Comparison of ENCODE assay signal across 8 mouse cellular contexts in the genomic region with DNA sequence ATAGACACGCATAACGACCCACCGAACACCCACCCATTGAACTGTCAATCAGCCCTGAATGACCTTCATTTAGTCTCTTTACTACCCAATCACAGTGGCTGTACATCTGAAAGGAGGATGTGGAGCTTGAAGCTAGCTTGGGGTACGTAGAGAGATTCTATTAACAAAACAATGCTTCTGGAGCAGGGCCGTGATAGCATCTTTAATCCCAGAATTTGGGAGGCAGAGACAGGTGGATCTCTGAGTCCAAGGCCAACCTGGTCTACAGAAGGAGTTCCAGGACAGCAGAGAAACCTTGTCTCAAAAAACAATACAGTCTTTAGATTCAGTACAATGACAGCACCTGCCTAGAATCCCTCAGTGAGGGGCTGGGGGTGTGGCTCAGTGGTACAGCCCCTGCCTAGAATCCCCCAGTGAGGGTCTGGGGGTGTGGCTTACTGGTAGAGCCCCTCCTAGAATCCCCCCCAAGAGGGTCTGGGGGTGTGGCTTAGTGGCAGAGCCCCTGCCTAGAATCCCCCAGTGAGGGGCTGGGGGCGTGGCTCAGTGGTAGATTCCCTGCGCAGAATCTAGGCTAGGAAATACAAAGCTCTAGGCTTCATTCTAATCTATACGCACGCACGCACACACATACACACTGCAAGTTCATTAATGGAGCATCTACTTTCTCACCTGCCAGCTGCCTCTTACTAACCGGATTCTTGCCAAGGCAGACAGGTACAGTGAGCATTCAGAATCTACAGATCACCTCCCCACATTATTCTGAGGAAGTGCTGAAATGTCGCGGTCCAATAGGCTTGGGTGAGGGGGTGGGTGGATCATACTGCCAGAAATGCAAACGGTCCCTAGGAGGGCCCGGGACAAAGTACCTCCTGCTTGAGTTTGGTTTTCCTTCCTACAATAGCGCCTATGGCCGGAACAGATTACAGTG. TPM values are rescaled to one million over a fixed set of nuclear protein-coding genes. Genes with fewer than 3 reads are reported as not detected.
A peak's percentile ranks its signal among the peaks of the same experiment; 100 is the strongest.
DNase-seq lines count a peak whose midpoint lies in the region; ATAC-seq and TF ChIP-seq lines count a peak whose summit lies in the region.

No protein-coding gene starts in this region.

- intact Hi-C loops in gastrocnemius, postnatal 36 days (cut with DNase I) = no loop called here

- DNase-seq in kidney, adult 2 months = no peak
- no peak for DNase-seq in kidney, adult 8-10 months
- DNase-seq in R1 (ENCODE audit: low read depth, low spot score) = peak; percentile 98
- DNase-seq in hindbrain, embryonic 11.5 days (ENCODE audit: low spot score) = no peak
- no peak for DNase-seq in midbrain, embryonic 11.5 days (ENCODE audit: low spot score, missing footprints)
- no peak for DNase-seq in frontal cortex, postnatal 14 days (ENCODE audit: low spot score in 2 of 2)
- no peak for DNase-seq in adrenal gland, adult 18-20 months (ENCODE audit: low spot score in 2 of 2)
- DNase-seq in gastrocnemius, postnatal 36 days = no peak

- H3K4me1 ChIP-seq in kidney, adult 2 months (ENCODE audit: control insufficient read depth, insufficient read depth, low read length) = peaks cover 13% of the 10 kb centered on the region
- peaks cover 11% of the 10 kb centered on the region for H3K4me1 ChIP-seq in hindbrain, embryonic 11.5 days (replicated peaks; ENCODE audit: control insufficient read depth, insufficient read depth, low read length)
- peaks cover 17% of the 10 kb centered on the region for H3K4me1 ChIP-seq in midbrain, embryonic 11.5 days (ENCODE audit: control insufficient read depth, insufficient read depth, low read length)

- WGBS in kidney, adult 2 months = 40% methylated on average over 17 of the region's 17 CpGs
- WGBS in hindbrain, embryonic 11.5 days = 28% methylated on average over 17 of the region's 17 CpGs
- WGBS in midbrain, embryonic 11.5 days = 25% methylated on average over 17 of the region's 17 CpGs

- H3K4me3 ChIP-seq in kidney, adult 2 months (ENCODE audit: insufficient read depth, low read depth, low read length) = peak overlapping the region; percentile 59
- H3K4me3 ChIP-seq in hindbrain, embryonic 11.5 days (ENCODE audit: low read depth, low read length) = peak overlapping the region; percentile 35
- H3K4me3 ChIP-seq in midbrain, embryonic 11.5 days (ENCODE audit: low read depth, low read length) = peak overlapping the region; percentile 34

- H3K9me3 ChIP-seq in hindbrain, embryonic 11.5 days (ENCODE audit: control insufficient read depth, low read length) = no peaks in the 10 kb centered on the region
- H3K9me3 ChIP-seq in midbrain, embryonic 11.5 days (ENCODE audit: control insufficient read depth, low read length) = no peaks in the 10 kb centered on the region; the same call in 1 of the 2 replicates

- ATAC-seq in hindbrain, embryonic 11.5 days (ENCODE audit: low FRiP score) = peak; percentile 28
- peak; percentile 12 for ATAC-seq in midbrain, embryonic 11.5 days (ENCODE audit: low FRiP score)

- no peaks in the 10 kb centered on the region for H3K27me3 ChIP-seq in kidney, adult 2 months (replicated peaks; ENCODE audit: control insufficient read depth, insufficient read depth, low read length)
- peaks cover 23% of the 10 kb centered on the region for H3K27me3 ChIP-seq in hindbrain, embryonic 11.5 days (ENCODE audit: control insufficient read depth, insufficient read depth, low read length)
- peaks cover 21% of the 10 kb centered on the region for H3K27me3 ChIP-seq in midbrain, embryonic 11.5 days (ENCODE audit: control insufficient read depth, insufficient read depth, low read length)

- H3K9ac ChIP-seq in hindbrain, embryonic 11.5 days (ENCODE audit: low read depth, low read length) = no peak overlapping the region
- H3K9ac ChIP-seq in midbrain, embryonic 11.5 days (ENCODE audit: low read length) = peak overlapping the region; percentile 42; the same call in 1 of the 2 replicates

- TF ChIP-seq POLR2A in kidney, adult 2 months (IDR thresholded peaks at IDR 0.05; ENCODE audit: low read depth, low read length) = no peak

- H3K4me2 ChIP-seq in hindbrain, embryonic 11.5 days (replicated peaks; ENCODE audit: low read depth, low read length) = peak overlapping the region; percentile 52
- H3K4me2 ChIP-seq in midbrain, embryonic 11.5 days = peak overlapping the region; percentile 58

- H3K36me3 ChIP-seq in kidney, adult 2 months (ENCODE audit: control insufficient read depth, insufficient read depth, low read length) = no peaks in the 10 kb centered on the region
- H3K36me3 ChIP-seq in hindbrain, embryonic 11.5 days (ENCODE audit: control insufficient read depth, insufficient read depth, low read length) = no peaks in the 10 kb centered on the region
- no peaks in the 10 kb centered on the region for H3K36me3 ChIP-seq in midbrain, embryonic 11.5 days (ENCODE audit: control insufficient read depth, insufficient read depth, low read length)

- no peak for TF ChIP-seq CTCF in kidney, adult 2 months (conservative IDR thresholded peaks at IDR 0.05; ENCODE audit: insufficient read depth, insufficient read length, low read depth, low read length)

- H3K27ac ChIP-seq in kidney, adult 2 months (ENCODE audit: insufficient read depth, low read depth, low read length) = peak overlapping the region; percentile 21; the same call in 1 of the 2 replicates
- H3K27ac ChIP-seq in hindbrain, embryonic 11.5 days (ENCODE audit: low read depth, low read length) = no peak overlapping the region
- no peak overlapping the region; the same call in 1 of the 2 replicates for H3K27ac ChIP-seq in midbrain, embryonic 11.5 days (ENCODE audit: low read depth, low read length)

RNA-seq across cellular contexts. Expression of a gene that starts 7.0 kb away (rescaled TPM):
- polyA plus RNA-seq in kidney, adult 2 months (2012; rRNA removed) = 10.3 and 14.4 TPM in 2 replicates
- polyA plus RNA-seq in hindbrain, embryonic 11.5 days (2014; fragmentation: Nextera tagmentation; extraction: Ambion mirVana) = 0.26 and 0.33 TPM in 2 replicates
- polyA plus RNA-seq in midbrain, embryonic 11.5 days (2014; fragmentation: Nextera tagmentation; extraction: Ambion mirVana) = 0.47 and 0.67 TPM in 2 replicates
- 10 to 100 TPM; 21.9 to 34.8 TPM for total RNA-seq in adrenal gland, adult 18-20 months (2021)
- total RNA-seq in gastrocnemius, postnatal 36 days (2021) = 1 to 10 TPM; 1.1 to 1.5 TPM

RNA-seq across cellular contexts. Expression of a gene that starts 19.0 kb away (rescaled TPM):
- polyA plus RNA-seq in kidney, adult 2 months (2012; rRNA removed) = 24.4 and 32.6 TPM in 2 replicates
- 0.59 and 0.63 TPM in 2 replicates for polyA plus RNA-seq in hindbrain, embryonic 11.5 days (2014; fragmentation: Nextera tagmentation; extraction: Ambion mirVana)
- polyA plus RNA-seq in midbrain, embryonic 11.5 days (2014; fragmentation: Nextera tagmentation; extraction: Ambion mirVana) = not detected in 2 replicates
- total RNA-seq in adrenal gland, adult 18-20 months (2021) = under 1 TPM in 1 of 2 experiments, not detected in 1; 0.64 TPM
- not detected for total RNA-seq in gastrocnemius, postnatal 36 days (2021)

RNA-seq across cellular contexts. Expression of a gene that starts 36.2 kb away (rescaled TPM):
- 0.12 TPM in 1 of 2 replicates, not detected in the other for polyA plus RNA-seq in kidney, adult 2 months (2012; rRNA removed)
- polyA plus RNA-seq in hindbrain, embryonic 11.5 days (2014; fragmentation: Nextera tagmentation; extraction: Ambion mirVana) = 0.17 TPM in 1 of 2 replicates, not detected in the other
- 0.22 TPM in 1 of 2 replicates, not detected in the other for polyA plus RNA-seq in midbrain, embryonic 11.5 days (2014; fragmentation: Nextera tagmentation; extraction: Ambion mirVana)
- not detected for total RNA-seq in adrenal gland, adult 18-20 months (2021)
- total RNA-seq in gastrocnemius, postnatal 36 days (2021) = not detected

RNA-seq across cellular contexts. Expression of a gene that starts 44.7 kb away (rescaled TPM):
- 237 and 272 TPM in 2 replicates for polyA plus RNA-seq in kidney, adult 2 months (2012; rRNA removed)
- polyA plus RNA-seq in hindbrain, embryonic 11.5 days (2014; fragmentation: Nextera tagmentation; extraction: Ambion mirVana) = 20.6 and 22.1 TPM in 2 replicates
- 11.7 and 13.2 TPM in 2 replicates for polyA plus RNA-seq in midbrain, embryonic 11.5 days (2014; fragmentation: Nextera tagmentation; extraction: Ambion mirVana)
- total RNA-seq in adrenal gland, adult 18-20 months (2021) = 10 to 100 TPM; 43.2 to 53.2 TPM
- 10 to 100 TPM; 22.0 to 22.6 TPM for total RNA-seq in gastrocnemius, postnatal 36 days (2021)

RNA-seq across cellular contexts. Expression of a gene that starts 45.5 kb away (rescaled TPM):
- polyA plus RNA-seq in kidney, adult 2 months (2012; rRNA removed) = 0.14 and 0.16 TPM in 2 replicates
- polyA plus RNA-seq in hindbrain, embryonic 11.5 days (2014; fragmentation: Nextera tagmentation; extraction: Ambion mirVana) = not detected in 2 replicates
- not detected in 2 replicates for polyA plus RNA-seq in midbrain, embryonic 11.5 days (2014; fragmentation: Nextera tagmentation; extraction: Ambion mirVana)
- not detected for total RNA-seq in adrenal gland, adult 18-20 months (2021)
- total RNA-seq in gastrocnemius, postnatal 36 days (2021) = not detected

Comparison
In these comparisons a context has a peak if more than half of its experiments do, and no peak if none do; other contexts are left out.
1. RNA of a gene that starts 19.0 kb away (polyA plus RNA-seq): 24.4 to 32.6 TPM in kidney, adult 2 months; 0.59 to 0.63 TPM in hindbrain, embryonic 11.5 days and not detected in midbrain, embryonic 11.5 days; every median in the first group is over 10 times any median in the second.
2. Peak in every context shown above with its lines, with median percentiles within 50 percentile points of each other: H3K4me3 ChIP-seq.